Mouse (Mus musculus) left cerebral cortex, adult 11 months (tissue): ENCODE results near the gene Ppm1j.
"Not testable (repeated sequence)": the region's sequence is repeated elsewhere in the genome, so short reads cannot be mapped to it uniquely, and the experiment has no call there.

Source experiments
- DNase-seq: peaks from one replicate; pipeline ENCODE4 v3.0.0; 2022; ENCODE audit warnings: low spot score

Ppm1j gene

GRCm38 (mm10) chr3:104780561-104781420 lies at the start of gene Ppm1j:
Gene Ppm1j, plus strand, starts transcription at chr3:104781056.
- no peak for DNase-seq

GRCm38 (mm10) chr3:104732907-104733306 lies 47.9 kb upstream of the Ppm1j start:
- no peak for DNase-seq

GRCm38 (mm10) chr3:104734654-104735053 lies 46.2 kb upstream of the Ppm1j start:
- DNase-seq: no peak

DNA sequence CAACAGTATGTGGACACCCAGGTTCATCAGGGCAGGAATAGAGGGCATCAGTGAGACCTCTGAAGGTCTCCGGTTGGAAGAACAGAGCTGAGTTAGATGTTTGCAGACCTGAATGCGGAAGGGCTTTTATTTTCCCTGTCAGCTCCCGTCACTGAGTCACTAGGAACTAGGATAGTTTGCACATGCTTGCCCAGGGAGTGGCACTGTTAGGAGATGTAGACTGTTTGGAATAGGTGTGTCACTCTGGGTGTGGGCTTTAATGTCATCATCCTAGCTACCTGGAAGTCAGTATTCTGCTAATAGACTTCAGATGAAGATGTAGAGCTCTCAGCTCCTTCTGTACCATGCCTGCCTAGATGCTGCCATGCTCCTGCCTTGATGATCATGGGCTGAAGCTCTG lies 38.9 kb upstream of the Ppm1j start:
- no peak for DNase-seq

DNA sequence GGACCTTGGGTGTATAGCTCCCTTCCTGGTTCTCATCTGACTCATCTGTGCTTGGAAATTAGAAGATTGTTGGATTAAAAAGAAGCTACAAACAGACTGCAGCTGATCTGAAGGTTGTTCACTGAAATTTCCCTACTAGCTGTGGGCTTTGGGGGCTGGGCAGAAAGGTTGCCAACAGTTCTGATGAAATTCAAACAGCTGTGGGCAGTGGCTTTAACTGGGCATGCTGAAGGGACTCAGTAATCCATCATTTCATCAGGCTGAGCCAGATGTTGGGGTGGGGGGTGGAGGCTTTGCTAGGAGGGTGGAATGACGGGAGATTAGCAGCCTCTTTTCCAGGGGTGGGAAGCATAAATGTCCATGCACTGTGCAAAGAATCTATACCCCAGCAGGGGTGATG lies 37.7 kb upstream of the Ppm1j start:
- DNase-seq: no peak

DNA sequence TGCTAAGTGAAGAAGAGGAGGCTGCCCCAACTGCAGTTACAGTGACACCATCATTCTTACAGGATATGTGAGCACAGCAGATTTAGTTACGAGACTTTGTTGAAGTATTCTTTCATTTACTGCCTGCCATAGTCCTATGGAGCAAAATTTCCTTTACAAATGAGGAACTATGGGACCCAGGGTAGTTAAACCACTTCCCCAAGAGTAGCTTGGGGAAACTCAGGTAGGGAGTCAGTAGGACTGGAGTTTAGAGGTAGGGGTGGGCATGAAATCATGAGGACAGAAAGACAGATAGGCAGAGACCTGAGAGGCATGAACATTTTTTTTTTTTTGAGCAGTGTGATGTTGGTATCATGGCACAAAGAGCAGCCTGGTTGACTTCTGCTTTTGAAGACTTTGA lies 37.0 kb upstream of the Ppm1j start:
- no peak for DNase-seq

GRCm38 (mm10) chr3:104752845-104753244 lies 28.0 kb upstream of the Ppm1j start:
- DNase-seq: not testable (repeated sequence)

GRCm38 (mm10) chr3:104758406-104758805 lies 22.4 kb upstream of the Ppm1j start:
- no peak for DNase-seq

- DNase-seq: no peak
These were observed 22.0 kb upstream of the Ppm1j start for GRCm38 (mm10) chr3:104758869-104759268.

DNA sequence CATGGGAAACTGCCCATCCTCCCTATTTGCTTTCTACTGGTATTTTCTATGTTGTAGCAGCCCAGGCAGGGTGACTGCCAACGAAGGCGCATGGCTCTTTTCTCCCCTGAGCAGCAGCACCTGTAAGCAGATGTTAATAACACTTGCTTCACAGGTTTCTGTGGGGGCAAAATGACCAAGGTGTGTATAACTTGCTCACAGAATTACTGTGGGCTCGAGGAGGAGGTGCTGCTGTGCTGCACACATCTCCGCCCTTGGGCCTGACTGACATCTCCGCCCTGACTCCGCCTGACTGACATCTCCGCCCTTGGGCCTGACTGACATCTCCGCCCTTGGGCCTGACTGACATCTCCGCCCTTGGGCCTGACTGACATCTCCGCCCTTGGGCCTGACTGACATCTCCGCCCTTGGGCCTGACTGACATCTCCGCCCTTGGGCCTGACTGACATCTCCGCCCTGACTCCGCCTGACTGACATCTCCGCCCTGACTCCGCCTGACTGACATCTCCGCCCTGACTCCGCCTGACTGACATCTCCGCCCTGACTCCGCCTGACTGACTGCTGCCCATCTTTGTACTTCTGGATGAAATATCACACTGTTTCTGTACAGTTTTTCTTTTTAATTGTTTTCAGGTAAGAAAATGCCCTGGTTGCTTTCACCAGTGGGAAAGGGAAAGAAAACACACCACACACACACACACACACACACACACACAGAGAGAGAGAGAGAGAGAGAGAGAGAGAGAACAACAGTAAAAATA lies 18.6 kb upstream of the Ppm1j start:
- not testable (repeated sequence) for DNase-seq

- DNase-seq: no peak
These were observed 15.8 kb upstream of the Ppm1j start for GRCm38 (mm10) chr3:104765021-104765420.

DNA sequence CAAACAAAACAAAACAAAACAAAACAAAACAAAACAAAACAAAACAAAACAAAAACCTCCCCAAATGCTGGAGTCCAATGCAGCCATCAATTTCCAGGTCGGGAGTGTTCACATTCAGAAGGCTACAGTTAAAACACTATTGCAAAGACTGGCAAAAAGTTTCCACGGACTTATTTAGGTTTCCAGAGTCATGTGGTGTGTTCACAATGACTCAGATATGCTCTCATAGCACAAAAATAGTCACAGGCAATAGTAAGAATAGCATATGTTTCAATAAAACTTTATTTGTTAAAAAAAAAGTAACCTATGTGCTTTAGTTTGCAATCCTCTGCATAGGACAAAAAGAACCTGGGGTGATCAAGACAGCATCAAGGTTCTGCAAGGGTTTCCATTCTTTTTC lies 13.7 kb upstream of the Ppm1j start:
- no peak for DNase-seq

GRCm38 (mm10) chr3:104767716-104768115 lies 13.1 kb upstream of the Ppm1j start:
- DNase-seq: no peak

GRCm38 (mm10) chr3:104769135-104769534 lies 11.7 kb upstream of the Ppm1j start:
- no peak for DNase-seq

DNA sequence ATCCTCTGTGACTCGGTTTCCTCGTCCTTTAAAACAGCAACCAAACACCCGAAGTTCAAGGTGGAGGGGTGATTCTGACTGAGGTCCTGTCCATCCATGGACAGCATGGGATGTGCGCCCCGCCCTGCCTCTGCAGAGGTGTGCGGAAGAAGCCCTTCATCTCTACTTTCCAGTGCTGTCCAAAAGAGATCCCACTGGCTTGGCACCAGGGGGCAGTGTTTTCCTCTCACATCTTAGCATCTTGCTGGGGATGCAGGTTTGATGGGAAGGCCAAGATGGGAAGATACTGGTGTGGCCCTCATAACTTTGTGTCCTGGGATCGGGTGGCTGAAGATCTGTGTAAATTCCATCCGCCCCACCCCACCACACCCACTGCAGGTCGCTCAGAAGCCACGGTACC lies 10.8 kb upstream of the Ppm1j start:
- no peak for DNase-seq

GRCm38 (mm10) chr3:104770918-104771317 lies 9.9 kb upstream of the Ppm1j start:
- no peak for DNase-seq

- DNase-seq: no peak
These were observed 9.4 kb upstream of the Ppm1j start for GRCm38 (mm10) chr3:104771460-104771859.

GRCm38 (mm10) chr3:104773301-104773700 lies 7.6 kb upstream of the Ppm1j start:
- DNase-seq: no peak

- no peak for DNase-seq
These were observed 3.5 kb upstream of the Ppm1j start for GRCm38 (mm10) chr3:104777342-104777741.

DNA sequence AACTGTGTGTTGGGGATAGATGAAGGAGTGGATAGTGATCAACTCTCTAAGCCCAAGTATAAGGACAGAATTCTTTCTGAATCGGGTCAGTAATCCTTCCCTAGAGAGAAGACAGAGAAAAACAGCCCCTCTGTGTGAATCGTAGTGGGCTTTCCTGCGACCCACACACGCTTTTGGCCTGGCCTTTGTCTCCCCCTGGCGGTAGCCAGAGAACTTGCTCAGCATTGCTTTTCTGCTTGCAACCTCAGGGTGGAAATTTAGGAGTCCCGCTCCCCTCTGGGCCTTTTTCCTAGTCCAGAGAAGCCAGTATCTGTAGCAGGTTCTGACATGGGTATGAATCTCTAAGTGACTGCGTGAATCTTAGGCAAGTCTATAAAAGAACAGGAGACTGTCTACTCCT lies 907 bp upstream of the Ppm1j start:
- no peak for DNase-seq

DNA sequence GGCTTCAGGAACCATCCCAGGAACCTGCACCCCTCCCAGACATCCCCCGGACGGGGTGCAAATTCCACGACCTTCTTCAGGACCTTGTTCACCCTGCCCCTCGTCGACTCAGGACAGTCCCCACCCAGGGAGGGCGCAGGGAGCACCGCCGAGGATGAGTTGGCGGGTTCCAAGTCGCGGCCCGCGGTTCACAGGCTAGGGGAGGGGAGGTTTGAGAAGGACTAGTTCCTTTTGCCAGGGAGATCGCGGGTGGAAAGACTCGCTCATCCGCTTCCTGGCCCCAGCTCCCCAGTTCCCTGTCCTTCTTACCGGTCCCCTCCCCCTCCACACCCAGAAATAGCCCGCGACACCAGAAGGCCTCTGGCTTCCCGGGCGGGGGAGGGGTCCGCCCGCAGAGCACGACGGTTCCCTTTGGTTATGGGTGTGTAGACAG lies 631 bp downstream of the Ppm1j start, which contains the start of gene Fam19a3:
Gene Fam19a3, minus strand, starts transcription at position 370 of the 433 bp plus-strand sequence.
- no peak for DNase-seq

DNA sequence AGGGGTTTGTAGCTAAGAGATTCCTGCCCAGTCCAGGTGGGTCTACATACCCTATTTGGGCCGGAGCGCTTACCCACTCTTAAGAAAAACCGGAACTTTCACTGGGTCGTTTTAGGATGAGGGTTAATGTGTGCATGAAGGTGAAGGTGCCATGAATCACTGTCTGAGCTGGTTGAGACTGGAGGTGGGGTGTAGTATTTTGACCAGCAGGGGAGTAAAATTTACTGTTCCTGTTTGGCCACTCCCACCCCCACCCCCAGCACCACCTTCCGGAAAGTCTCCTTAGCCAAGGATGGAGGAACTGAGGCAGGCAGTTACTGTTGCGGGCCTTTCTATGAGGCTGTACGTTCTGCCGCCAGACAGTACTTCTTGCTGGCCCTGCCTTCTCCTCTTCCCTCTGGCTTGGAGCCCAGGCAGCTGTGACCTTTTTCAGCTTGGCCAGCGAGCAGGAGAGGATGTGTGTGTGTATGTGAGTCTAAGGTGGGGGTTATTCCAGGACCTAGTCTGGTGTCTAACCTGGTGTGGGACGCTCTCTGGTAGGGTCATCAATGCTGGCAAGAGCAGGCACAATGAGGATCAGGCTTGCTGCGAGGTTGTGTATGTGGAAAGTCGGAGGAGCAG lies 1.3 kb downstream of the Ppm1j start:
- no peak for DNase-seq
